Mouse (Mus musculus): ENCODE data around the gene Tle2.

Gene Tle2

DNA sequence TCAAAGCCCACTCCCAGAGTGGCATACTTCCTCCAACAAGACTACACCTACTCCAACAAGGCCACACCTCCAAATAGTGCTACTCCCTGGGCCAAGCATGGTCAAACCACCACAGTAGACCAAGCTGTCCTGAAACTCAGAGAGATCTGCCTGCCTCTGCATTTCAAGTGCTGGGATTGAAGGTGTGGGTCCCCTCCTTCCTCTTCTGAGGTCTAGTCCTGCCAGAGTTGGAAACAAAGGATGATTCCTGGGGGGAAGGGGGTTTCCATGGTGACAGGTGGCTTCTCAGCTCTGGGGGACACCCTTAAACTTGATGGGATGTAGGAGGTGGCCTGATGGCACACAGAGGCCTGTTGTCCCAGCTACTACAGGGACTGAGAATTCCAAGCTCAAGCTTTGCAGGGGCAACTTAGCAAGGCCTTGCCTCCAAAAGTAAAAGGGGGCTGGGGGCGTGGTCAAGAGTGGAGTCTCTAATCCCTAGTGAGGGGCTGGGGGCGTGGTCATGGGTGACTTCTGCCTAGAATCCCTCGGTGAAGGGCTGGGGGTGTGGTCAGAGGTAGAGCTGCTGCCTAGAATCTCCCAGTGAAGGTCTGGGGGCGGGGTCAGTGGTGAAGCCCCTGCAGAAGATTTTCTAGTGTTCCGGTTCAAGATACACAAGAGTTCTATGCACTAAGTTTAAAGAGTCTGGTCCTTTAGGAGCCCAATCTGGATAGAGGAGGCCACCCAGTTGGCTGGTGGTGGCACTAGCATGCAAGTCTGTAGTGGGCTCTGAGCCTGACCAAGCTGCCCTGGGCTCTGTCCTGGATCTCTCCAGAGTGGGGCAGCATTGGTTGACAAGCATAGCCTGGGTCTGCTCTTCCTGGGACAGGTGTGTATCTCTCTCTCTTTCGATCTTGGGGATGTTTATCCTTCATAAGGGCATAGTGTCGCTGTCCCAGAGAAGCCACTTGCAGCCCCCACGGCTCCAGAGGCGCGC, at the start of gene Tle2:
Gene Tle2 (plus strand): TSS at position 481 of the 976 bp plus-strand sequence.
- DNase-seq = peak; percentile 55

DNA sequence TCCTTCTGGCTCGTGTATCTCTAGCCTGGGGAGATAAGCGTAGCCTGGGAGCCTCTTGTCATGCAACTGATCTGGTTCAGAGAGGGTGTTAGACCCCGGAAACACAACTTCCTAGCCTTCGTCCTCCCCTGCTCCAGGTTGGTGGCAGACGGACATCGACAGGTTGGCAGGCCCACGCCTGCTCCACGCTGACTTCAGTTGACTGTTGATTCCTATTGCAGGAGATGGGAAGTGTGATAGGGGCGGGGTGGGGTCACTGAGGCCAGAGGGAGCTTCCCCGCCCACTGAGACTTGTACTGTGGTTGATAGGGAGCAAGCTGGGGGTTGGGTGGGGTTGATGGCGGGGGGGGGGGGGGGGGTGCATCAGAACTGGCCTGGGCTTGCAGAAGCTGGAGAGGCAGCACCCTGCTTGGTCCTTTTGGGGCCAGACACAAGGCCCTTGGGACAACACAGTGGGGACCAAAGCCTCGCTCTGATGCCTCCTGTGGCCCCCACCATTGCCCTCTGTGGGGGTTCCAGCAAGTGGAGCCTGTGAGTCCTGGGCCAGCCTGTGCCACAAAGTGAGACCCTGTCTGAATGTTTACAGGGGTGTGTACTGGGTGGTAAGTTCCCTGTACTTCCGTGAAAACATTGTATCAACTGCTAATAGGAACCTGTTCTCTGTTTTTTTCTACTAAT, 49.2 kb upstream of the Tle2 start:
- DNase-seq = no peak

DNA sequence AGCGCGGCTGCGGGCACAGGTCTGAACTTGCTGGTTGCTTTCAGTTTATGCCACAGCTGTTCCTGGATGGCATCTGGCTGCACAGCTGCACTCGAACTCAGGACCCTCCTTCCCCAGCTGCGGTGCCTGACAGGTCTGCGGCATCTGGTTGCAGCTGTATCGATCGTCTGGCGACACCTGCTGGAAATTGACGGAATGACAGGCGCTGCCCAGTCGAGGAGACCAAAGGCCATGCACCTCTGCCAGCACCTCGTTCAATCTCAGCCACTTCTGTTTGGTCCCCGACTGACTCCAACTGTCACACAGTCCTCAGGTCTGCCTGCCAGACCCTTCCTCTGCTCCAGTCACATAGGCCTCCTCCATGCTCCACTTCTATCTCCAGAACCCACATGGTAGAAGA, 47.6 kb upstream of the Tle2 start:
- DNase-seq = peak; percentile 89

DNA sequence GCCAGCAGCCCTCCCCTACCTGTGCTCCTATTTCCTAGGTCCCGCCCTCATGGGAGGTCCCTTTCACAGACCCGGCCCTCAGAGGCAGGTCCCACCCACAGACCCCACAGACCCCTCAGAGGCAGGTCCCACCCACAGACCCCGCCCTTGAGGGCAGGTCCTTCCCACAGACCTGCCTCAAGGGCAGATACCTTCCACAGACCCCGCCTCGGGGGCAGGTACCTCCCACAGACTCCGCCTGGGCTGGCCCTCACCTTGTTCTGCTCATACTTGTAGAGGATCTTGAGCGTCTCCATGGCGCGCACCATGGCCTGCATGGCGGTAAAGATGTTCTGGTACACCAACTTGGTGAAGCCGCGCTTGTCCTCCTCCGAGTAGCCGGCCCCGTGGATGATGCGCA, 39.5 kb upstream of the Tle2 start:
- DNase-seq = no peak

DNA sequence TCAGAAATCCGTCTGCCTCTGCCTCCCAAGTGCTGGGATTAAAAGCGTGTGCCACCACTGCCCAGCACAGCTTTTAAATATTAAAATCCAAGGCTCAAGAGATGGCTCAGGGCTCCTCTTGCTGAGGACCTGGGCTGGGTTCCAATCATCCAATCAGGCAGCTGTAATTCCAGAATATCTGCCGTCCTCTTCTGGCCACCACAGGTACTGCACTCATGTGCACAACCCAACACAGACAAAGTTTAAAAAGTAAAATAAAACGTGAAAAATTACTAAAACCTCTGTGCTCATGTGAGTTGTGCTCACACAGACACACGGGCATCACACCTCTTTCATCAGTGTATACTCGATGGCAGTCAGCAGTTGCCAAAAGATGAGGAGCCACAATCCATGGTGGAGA, 37.6 kb upstream of the Tle2 start:
- DNase-seq = no peak

DNA sequence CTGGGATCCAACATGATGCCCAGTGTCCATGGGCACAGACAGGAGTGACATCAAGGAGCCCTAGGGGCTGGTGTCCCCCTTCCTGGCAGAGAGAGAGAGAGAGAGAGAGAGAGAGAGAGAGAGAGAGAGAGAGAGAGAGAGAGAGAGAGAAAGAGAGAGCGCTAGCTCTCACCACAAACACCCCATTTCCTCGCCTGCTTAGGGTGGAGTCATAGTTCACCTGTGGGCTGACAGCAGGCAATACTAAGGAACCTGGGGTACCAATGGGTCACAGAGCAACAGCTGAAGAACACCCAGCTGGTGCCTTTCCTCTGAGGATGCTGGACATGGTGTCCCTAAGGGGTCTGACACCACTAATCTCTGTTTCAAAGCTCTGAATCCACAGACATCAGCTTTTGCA, 36.9 kb upstream of the Tle2 start:
- DNase-seq = no peak

DNA sequence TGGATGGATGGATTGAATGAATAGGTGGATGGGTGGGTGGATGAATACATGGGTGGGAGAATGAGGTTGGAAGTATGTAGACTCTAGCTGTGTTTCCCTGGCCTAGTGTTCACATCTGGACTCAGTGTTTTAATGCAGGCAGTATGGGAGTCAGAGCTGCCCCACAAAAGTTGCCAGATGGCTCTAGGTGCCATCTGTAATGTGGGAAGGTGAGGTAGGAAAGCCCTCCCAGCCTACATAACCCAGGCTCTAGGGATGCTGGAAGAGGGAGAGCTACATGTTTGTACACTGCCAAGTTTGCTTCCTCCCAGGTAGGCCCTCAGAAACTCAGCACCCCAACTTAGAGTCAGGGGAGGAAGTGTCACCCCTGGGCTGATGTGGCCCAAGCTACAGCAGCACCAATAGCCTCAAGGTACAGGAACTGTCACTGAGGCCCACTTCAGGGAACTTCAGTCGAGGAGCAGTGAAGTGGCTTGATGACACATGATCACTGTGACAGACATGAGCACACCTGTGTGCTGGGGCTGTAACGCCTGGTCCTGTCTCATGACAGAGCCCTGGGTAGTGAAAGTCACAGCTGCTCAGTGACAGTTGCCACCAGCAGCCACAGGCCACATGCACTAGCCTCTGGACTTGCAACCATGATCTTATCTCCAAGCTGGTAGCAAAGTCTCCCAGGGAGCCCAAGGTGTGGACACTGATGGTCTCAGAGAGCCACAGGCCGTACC, 35.9 kb upstream of the Tle2 start:
- no peak for DNase-seq

DNA sequence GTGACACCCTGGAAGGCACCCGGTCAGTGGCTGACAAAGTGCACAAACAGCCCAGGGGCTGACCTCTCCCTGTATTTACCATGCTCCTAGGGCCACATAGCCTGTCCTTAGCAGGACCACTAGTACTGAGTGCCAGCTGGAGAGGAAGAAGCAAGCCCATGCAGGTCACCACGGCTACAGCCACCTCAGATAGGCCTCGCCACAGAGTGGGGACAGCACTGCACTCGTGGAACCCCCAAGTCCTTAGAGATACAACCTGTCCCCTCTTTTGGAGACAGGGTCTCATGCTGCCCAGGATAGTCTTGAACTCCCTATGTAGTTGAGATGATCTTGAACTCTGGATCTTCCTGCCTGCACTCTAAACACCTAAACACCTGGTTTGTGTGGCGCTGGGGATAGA, 33.0 kb upstream of the Tle2 start:
- no peak for DNase-seq

DNA sequence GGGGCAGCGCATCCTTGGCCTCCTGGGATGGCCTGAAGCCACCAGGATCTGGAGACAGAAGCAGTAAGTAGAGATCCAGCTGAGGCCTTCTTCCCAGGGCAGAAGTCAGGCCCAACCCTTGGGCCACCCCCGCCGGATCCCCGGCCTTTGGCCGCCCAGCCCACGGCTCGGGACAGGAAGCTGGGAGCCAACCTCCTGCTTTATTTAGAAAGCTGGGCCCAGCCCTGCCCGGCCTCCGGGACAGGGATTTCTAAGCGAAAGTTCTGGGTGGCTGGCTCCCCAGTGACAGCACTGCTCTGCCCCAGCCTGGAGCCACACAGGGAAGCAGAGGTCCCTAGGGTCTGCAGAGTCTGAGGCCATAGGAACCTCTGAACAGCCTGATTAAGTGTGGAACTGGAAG, 32.6 kb upstream of the Tle2 start:
- peak; percentile 80 for DNase-seq

DNA sequence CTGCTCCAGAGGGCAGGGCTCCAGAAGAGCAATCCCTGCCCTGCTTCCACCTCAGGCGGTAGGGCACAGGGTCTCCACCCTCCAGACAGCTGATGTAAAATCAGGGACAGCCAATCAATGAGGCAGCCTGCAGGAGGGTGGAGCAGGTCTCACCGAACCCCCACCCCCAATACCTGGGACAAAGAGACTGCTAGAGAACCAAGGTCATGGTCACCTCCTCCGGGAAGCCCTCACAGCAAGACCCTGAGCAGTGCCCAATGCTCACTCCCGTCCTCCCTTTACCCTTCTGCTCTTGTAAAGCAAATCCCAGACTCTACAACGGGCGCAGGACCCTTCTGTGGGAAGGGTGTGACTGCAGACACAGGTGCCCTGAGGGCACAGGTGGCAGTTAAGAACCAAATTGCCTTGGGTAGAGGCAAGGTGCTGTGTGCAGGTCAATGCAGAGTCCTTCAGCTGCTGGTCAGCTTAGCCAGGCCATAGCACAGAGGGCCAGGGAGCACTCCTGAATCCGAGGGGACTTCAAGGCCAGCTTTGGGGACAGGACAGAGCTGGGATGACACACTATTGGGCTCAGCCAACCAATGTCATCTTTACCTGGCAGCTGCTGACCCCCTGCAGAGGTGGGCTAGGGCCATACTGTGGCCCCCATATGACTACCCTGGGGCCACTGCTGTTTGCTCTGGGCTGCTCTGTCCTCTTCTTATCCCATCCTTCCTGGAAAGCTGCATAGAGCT, 31.5 kb upstream of the Tle2 start:
- DNase-seq = no peak

DNA sequence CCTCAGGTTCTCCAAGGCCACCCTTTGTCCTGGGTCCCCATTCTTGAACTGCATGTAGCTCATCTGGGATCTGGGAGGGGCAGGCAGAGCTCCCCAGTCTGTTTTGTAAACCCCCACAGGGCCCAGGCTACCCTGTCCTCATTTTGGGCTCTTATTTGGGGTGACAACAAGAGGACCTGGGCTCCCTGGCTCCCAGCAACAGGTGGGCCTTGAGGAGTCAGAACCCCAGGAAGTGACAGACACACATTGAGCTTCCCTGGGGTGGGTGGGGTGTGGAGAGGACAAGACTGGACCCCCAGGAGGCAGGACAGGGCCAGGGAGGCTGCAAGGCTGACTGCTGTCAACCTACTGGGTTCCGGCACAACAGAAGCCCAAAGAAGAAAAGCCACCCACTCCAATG, 30.7 kb upstream of the Tle2 start:
- DNase-seq = no peak

DNA sequence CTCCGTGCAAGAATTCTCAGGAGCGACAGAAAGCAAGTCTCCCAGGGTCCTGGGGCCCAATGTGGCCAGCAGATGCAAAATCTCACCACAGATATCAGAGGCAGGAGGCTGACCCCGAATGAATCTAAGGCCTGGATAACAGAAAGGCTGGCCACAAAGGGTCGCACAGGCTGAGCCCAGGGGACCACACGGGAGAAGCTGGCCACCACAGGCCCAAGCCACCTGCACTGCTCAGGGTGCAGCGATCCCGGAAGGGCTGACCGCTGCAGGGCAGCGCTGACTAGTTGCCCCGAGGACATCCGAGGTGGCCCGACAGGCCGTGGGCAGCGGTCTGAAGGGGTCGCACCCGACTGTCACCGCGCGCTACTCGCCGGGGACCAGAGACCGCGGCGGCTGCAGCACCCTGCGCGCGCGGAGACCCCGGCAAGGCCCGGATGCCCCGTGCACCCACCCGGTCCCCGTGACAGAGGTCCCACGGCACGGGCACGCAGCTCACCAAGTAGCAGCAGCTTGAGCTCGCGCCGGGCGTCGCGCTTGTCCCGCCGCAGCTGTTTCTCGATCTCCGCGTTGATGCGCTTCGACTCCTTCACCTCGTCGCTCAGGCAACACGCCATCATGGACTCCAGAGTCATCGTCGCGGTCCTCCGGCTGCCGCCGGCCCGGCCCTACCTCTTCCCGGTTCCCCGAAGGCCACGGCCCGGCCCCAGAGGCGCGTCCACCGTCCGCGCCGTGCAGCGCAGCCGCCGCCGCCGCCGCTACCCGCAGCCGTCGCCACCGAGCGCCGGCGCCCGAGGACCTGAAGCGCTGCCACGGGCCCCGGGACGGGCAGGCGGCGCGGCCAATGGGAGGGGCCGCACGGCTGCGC, 29.8 kb upstream of the Tle2 start:
- no peak for DNase-seq

DNA sequence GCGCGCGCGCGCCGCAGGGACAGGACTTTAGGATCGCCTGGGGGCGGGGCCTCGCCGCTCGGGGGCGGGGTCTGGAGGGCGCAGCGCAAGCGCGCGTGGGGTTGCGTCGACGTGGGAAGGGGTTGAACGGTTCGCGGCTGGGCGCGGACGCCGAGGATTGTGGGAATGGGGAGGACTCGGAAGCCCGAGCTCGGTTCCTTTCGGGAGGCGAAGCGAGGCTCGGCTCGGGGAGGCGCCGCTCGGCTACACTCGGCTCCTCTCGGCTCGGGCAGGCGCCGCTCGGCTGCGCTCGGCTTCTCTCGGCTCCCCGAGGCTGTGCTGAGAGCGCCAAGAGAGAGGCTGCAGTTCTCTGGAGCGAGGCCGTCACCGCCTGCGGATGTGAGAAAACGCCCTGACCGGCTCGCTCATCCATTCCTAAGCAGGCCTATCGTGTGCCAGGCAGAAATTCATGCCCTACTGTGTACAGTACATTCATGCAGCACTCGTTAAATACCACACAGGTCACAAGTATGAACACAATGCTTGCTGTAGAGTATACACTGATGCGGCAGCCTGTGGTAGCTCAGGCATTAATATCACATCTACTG, 29.1 kb upstream of the Tle2 start, which contains the start of gene Gna11:
Gene Gna11 (minus strand): TSS at position 30 of the 587 bp plus-strand sequence.
- DNase-seq = peak; percentile 100

DNA sequence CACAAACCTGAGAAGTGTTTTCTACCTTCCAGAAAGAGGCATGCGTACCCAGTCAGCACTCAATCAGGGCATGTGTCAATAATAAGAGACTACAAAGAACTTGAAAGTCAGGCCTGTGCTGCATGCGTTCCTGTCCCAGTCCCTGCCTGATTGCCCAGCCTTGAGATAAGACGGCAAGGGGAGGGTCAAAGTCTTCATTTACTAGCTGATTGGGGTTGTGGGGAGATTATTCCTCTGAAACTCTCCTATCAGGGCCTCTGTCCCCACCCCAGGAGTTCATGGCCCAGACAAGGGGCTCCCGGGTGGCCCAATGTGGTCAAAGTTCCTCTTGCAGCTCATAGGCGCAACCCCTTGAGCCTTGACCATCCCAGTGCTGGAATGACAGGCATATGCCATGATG, 28.0 kb upstream of the Tle2 start:
- DNase-seq = no peak

DNA sequence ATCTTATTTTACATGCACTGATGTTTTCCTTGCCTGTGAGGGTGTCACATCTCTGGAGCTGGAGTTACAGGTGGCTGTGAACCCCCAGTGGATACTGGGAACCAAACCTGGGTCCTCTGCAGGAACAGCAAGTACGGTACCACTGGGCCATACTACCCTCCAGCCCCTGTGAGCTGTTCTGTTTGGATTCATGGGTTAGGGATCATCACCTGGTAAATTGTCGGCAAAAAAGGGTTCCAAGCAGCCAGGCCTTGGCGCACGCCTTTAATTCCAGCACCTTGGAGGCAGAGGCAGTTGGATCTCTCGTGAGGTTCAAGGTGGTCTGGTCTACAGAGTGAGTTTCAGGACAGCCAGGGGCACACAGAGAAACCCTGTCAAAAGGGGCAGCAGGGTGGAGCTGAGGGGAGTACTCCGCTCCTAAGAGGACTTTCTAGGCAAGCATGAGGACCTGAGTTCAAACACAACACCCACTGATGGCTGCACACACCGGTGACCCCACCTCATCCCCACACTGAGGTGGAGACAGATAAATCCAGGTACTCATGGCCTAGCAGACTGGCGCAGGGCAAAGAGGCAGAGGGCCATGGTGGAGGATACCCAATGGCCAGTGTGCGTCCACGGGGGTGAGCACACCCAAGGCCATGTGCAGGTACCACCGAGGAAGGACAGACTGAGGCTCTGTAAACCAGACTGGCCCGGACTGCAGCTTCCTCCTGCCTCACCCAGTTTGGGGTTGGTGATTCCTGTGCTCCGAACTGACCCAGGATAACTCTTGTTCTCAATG, 27.4 kb upstream of the Tle2 start:
- DNase-seq = no peak

DNA sequence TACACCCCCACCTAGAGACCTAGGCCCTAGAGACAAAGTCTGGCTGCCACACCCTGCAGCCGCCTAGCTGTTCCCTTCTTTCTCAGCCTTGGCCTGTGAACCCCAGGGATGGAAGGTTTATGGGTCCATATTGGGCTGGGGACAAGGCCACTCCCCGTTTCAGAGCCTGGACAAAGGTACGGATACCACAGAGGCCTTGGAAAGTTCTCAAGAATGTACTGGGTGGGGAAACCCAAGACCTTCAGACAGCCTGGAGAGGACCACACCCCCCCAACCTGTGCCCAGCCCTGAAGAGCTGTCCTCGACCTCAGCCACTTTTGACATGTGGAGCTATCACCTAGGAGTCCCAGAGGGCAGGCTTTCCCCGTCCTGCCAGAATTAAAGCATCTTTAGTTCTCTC, 25.4 kb upstream of the Tle2 start:
- DNase-seq = no peak

DNA sequence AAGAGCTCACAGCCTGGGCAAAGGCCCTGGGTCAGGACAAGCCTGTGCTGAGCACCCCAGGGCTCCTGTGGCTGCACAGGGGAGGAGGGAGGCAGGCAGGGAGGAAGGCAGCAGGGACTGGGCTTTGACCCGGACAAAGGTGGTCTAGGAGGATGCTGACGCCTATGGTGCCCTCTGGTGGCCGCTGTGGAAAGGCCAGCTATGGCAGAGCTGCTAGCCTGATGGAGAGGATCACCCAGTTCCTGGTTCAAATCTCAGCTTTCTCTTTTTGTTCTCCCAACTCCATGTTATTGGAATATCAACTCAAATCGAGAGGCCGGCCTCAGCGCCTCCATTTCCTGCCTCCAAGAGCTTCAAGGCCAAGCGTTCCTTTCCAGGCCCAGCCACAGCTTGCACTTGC, 24.1 kb upstream of the Tle2 start:
- peak; percentile 86 for DNase-seq

DNA sequence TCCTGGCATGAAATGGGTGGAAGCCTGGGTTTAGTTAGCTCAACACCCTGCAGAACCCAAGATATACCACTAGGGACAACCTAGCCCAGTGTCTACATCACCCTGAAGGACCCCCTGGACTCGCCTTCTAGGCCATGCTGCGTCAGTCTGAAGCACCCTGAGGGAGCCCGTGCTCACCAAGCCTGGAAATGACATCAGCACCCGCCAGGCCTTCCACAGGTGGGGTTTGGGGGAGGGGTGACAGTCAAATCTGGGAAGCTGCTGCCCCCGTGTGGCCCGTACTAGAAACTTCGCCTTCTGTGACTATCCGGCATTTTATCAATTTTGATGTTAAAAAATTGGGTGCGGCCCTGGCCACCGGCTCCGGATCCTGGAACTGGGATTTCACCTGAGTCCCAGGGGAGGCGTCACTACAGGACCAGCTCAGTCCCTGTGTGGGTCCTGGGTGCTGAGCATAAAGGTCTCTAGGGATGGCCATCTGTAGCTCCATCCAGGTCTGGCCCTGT, 22.7 kb upstream of the Tle2 start:
- DNase-seq = peak; percentile 94

DNA sequence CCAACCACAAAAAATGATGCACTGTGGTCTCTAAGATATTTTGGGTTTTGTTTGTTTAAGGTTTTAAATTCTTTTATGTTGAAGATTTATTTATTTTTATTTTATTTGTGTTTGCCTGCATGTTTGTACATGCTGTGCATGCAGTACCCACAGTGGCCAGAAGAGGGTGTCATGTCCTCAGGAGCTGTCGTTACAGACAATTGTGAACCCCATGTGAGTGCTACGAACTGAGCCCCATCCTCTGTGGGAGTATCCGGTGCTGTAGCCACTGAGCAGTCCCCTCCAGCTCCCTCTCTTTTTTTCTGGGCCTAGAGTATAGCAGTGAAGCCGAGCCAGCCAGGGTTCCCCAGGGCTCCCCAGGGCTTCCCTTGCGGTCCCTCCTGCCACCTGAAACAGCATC, 21.1 kb upstream of the Tle2 start:
- DNase-seq = peak; percentile 60
